Mouse (Mus musculus): Measurements from ENCODE around the gene Pick1. TPM values are rescaled to one million over a fixed set of nuclear protein-coding genes. Genes with fewer than 3 reads are reported as not detected.

Gene Pick1
- polyA plus RNA-seq, 2 experiments: 23.3 to 82.6 TPM

DNA sequence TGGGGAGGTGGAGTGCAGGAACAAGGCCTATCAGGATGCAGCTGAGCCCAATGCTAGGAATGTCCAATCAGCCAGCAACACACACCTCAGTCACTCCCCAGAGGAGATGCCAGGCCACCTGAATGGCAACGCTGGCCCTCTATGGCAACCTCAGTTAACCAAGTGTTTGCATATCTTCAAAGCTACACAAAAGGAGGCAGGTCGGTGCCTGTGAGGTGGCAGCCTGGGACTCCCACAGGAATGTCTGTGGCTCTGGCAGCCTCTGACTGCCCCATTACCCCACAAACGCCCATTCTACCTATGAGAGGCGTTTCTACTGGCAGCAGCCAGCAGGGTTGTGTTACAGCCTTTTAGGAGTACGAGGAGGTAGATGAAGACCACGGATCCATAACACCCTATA lies 69.6 kb downstream of the Pick1 start:
- 82% methylated on average over 6 of the region's 6 CpGs for WGBS
- H3K4me1 ChIP-seq (ENCODE audit: control insufficient read depth, insufficient read depth, low read length): no peaks in the 10 kb centered on the region
- no peak overlapping the region for H3K27ac ChIP-seq (replicated peaks; ENCODE audit: low read depth, low read length)
- no peak overlapping the region for H3K9ac ChIP-seq (ENCODE audit: low read depth, low read length, severe bottlenecking)
- no peak for TF ChIP-seq POLR2A (IDR thresholded peaks at IDR 0.05; ENCODE audit: borderline replicate concordance, extremely low read depth, insufficient read depth, insufficient read length)
- no peak overlapping the region for H3K4me3 ChIP-seq (replicated peaks; ENCODE audit: low read length)
- H3K9me3 ChIP-seq (ENCODE audit: control insufficient read depth, low read length): no peaks in the 10 kb centered on the region
- no peak for ATAC-seq (ENCODE audit: low FRiP score, low read depth)
- no peak for DNase-seq (ENCODE audit: low spot score)
- H3K27me3 ChIP-seq (ENCODE audit: control insufficient read depth, insufficient read depth, low read length): no peaks in the 10 kb centered on the region
- 0 out of 2 replicates have a peak, but pooled peaks cover 5% of the 10 kb centered on the region for H3K36me3 ChIP-seq (ENCODE audit: control insufficient read depth, insufficient read depth, low read length)
- H3K4me2 ChIP-seq (replicated peaks; ENCODE audit: low read depth, low read length, severe bottlenecking): no peak overlapping the region

Other genes with a start within 250 kb of the Pick1 start
- 390 and 433 TPM in 2 replicates for gene H1f0, start 200.7 kb upstream of the Pick1 start, polyA plus RNA-seq (2012; rRNA removed)
- gene H1f0, start 200.7 kb upstream of the Pick1 start, polyA plus RNA-seq (2014; fragmentation: Nextera tagmentation; extraction: Ambion mirVana): 250 and 278 TPM in 2 replicates
- 0.39 and 0.49 TPM in 2 replicates for gene Galr3, start 187.3 kb upstream of the Pick1 start, polyA plus RNA-seq (2012; rRNA removed)
- not detected in 2 replicates for gene Galr3, start 187.3 kb upstream of the Pick1 start, polyA plus RNA-seq (2014; fragmentation: Nextera tagmentation; extraction: Ambion mirVana)
- gene Ankrd54, start 166.3 kb upstream of the Pick1 start, polyA plus RNA-seq (2012; rRNA removed): 58.3 and 72.3 TPM in 2 replicates
- gene Ankrd54, start 166.3 kb upstream of the Pick1 start, polyA plus RNA-seq (2014; fragmentation: Nextera tagmentation; extraction: Ambion mirVana): 44.4 and 54.3 TPM in 2 replicates
- gene Eif3l, start 154.0 kb upstream of the Pick1 start, polyA plus RNA-seq (2012; rRNA removed): 198 and 206 TPM in 2 replicates
- gene Eif3l, start 154.0 kb upstream of the Pick1 start, polyA plus RNA-seq (2014; fragmentation: Nextera tagmentation; extraction: Ambion mirVana): 214 and 219 TPM in 2 replicates
- gene Micall1, start 120.3 kb upstream of the Pick1 start, polyA plus RNA-seq (2012; rRNA removed): 31.0 and 35.4 TPM in 2 replicates
- 12.8 and 14.8 TPM in 2 replicates for gene Micall1, start 120.3 kb upstream of the Pick1 start, polyA plus RNA-seq (2014; fragmentation: Nextera tagmentation; extraction: Ambion mirVana)
- 116 and 192 TPM in 2 replicates for gene Polr2f, start 88.2 kb upstream of the Pick1 start, polyA plus RNA-seq (2012; rRNA removed)
- gene Polr2f, start 88.2 kb upstream of the Pick1 start, polyA plus RNA-seq (2014; fragmentation: Nextera tagmentation; extraction: Ambion mirVana): 326 and 334 TPM in 2 replicates
- gene 1700088E04Rik, start 87.9 kb upstream of the Pick1 start, polyA plus RNA-seq (2012; rRNA removed): 3.8 and 4.7 TPM in 2 replicates
- 6.1 and 7.1 TPM in 2 replicates for gene 1700088E04Rik, start 87.9 kb upstream of the Pick1 start, polyA plus RNA-seq (2014; fragmentation: Nextera tagmentation; extraction: Ambion mirVana)
- 20.3 and 26.9 TPM in 2 replicates for gene Sox10, start 63.9 kb upstream of the Pick1 start, polyA plus RNA-seq (2012; rRNA removed)
- gene Sox10, start 63.9 kb upstream of the Pick1 start, polyA plus RNA-seq (2014; fragmentation: Nextera tagmentation; extraction: Ambion mirVana): 7.8 and 9.0 TPM in 2 replicates
- gene Gm49486, start 218 bp downstream of the Pick1 start, polyA plus RNA-seq (2012; rRNA removed): 1.5 and 2.6 TPM in 2 replicates
- 0.89 and 1.2 TPM in 2 replicates for gene Gm49486, start 218 bp downstream of the Pick1 start, polyA plus RNA-seq (2014; fragmentation: Nextera tagmentation; extraction: Ambion mirVana)
- 0.16 and 0.35 TPM in 2 replicates for gene Slc16a8, start 25.6 kb downstream of the Pick1 start, polyA plus RNA-seq (2012; rRNA removed)
- 0.51 and 0.66 TPM in 2 replicates for gene Slc16a8, start 25.6 kb downstream of the Pick1 start, polyA plus RNA-seq (2014; fragmentation: Nextera tagmentation; extraction: Ambion mirVana)
- 11.7 TPM in 2 replicates for gene Baiap2l2, start 56.4 kb downstream of the Pick1 start, polyA plus RNA-seq (2012; rRNA removed)
- 8.5 and 10.9 TPM in 2 replicates for gene Baiap2l2, start 56.4 kb downstream of the Pick1 start, polyA plus RNA-seq (2014; fragmentation: Nextera tagmentation; extraction: Ambion mirVana)
- 21.8 and 27.2 TPM in 2 replicates for gene Pla2g6, start 99.2 kb downstream of the Pick1 start, polyA plus RNA-seq (2012; rRNA removed)
- 12.7 and 14.7 TPM in 2 replicates for gene Pla2g6, start 99.2 kb downstream of the Pick1 start, polyA plus RNA-seq (2014; fragmentation: Nextera tagmentation; extraction: Ambion mirVana)
- 5.0 and 5.5 TPM in 2 replicates for gene Maff, start 117.4 kb downstream of the Pick1 start, polyA plus RNA-seq (2012; rRNA removed)
- gene Maff, start 117.4 kb downstream of the Pick1 start, polyA plus RNA-seq (2014; fragmentation: Nextera tagmentation; extraction: Ambion mirVana): 3.0 and 3.6 TPM in 2 replicates
- gene Tmem184b, start 174.4 kb downstream of the Pick1 start, polyA plus RNA-seq (2012; rRNA removed): 121 and 163 TPM in 2 replicates
- gene Tmem184b, start 174.4 kb downstream of the Pick1 start, polyA plus RNA-seq (2014; fragmentation: Nextera tagmentation; extraction: Ambion mirVana): 67.9 and 76.8 TPM in 2 replicates
- gene Csnk1e, start 226.4 kb downstream of the Pick1 start, polyA plus RNA-seq (2012; rRNA removed): 184 and 214 TPM in 2 replicates
- 83.8 and 98.0 TPM in 2 replicates for gene Csnk1e, start 226.4 kb downstream of the Pick1 start, polyA plus RNA-seq (2014; fragmentation: Nextera tagmentation; extraction: Ambion mirVana)